Mouse (Mus musculus) hindbrain, embryonic 14.5 days (tissue): ENCODE measurements around the gene Thegl. TPM values are rescaled to one million over a fixed set of nuclear protein-coding genes. Genes with fewer than 3 reads are reported as not detected.

ENCODE experiments used
- ATAC-seq: fragments of 200-750 bp; cut with Nextera tagmentation; 2 replicates; pipeline ENCODE4 v1.8.0; 2017; ENCODE audit warnings: moderate number of reproducible peaks, mild to moderate bottlenecking, moderate TSS enrichment, moderate library complexity; ENCODE audit not compliant: low FRiP score
- DNase-seq: peaks from one replicate; pipeline ENCODE4 v3.0.0-alpha.2; 2015; ENCODE audit warnings: low spot score
- H3K27ac ChIP-seq: fragments of 300-500 bp; sonication (generic); 2 replicates; pipeline ENCODE4 v1.5.1; 2014; ENCODE audit warnings: mild to moderate bottlenecking, moderate library complexity
- H3K27me3 ChIP-seq: fragments of 300-500 bp; sonication (generic); 2 replicates; pipeline ENCODE4 v1.6.1; 2014; ENCODE audit warnings: mild to moderate bottlenecking, low read length, mixed read lengths; ENCODE audit not compliant: control insufficient read depth, insufficient read depth
- H3K36me3 ChIP-seq: fragments of 300-500 bp; sonication (generic); replicated peaks from 2 replicates; pipeline ENCODE4 v1.6.1; 2014; ENCODE audit not compliant: control insufficient read depth, insufficient read depth
- H3K4me1 ChIP-seq: fragments of 300-500 bp; sonication (generic); replicated peaks from 2 replicates; pipeline ENCODE4 v1.6.1; 2014; ENCODE audit warnings: antibody characterized with exemption, low read length, mixed read lengths; ENCODE audit not compliant: control insufficient read depth, insufficient read depth
- H3K4me2 ChIP-seq: fragments of 300-500 bp; sonication (generic); replicated peaks from 2 replicates; pipeline ENCODE4 v1.6.1; 2014; ENCODE audit warnings: mild to moderate bottlenecking, moderate library complexity
- H3K4me3 ChIP-seq: fragments of 300-500 bp; sonication (generic); replicated peaks from 2 replicates; pipeline ENCODE4 v1.5.1; 2014; ENCODE audit warnings: mild to moderate bottlenecking, low read length
- H3K9ac ChIP-seq: fragments of 300-500 bp; sonication (generic); 2 replicates; pipeline ENCODE4 v1.6.1; 2014
- H3K9me3 ChIP-seq: fragments of 300-500 bp; sonication (generic); 2 replicates; pipeline ENCODE4 v1.6.1; 2016; ENCODE audit warnings: low read length; ENCODE audit not compliant: control insufficient read depth
- WGBS: fragments of 180-500 bp; shearing (Covaris S2); extraction: QIAGEN DNeasy Blood & Tissue Kit; methylation state at CpG from one replicate; pipeline ENCODE4 v1.1.7; 2014; 5-methylcytosine and 5-hydroxymethylcytosine counted together
- polyA plus RNA-seq: library from polyadenylated mRNA; unstranded; fragments of >200 nt; fragmentation: Nextera tagmentation; extraction: Ambion mirVana; gene quantifications from 2 replicates; pipeline ENCODE4 v1.2.1, GENCODE M21; 2014

The Thegl gene
- polyA plus RNA-seq, 1 experiment from 2014 or later, result 0.66 TPM

DNA sequence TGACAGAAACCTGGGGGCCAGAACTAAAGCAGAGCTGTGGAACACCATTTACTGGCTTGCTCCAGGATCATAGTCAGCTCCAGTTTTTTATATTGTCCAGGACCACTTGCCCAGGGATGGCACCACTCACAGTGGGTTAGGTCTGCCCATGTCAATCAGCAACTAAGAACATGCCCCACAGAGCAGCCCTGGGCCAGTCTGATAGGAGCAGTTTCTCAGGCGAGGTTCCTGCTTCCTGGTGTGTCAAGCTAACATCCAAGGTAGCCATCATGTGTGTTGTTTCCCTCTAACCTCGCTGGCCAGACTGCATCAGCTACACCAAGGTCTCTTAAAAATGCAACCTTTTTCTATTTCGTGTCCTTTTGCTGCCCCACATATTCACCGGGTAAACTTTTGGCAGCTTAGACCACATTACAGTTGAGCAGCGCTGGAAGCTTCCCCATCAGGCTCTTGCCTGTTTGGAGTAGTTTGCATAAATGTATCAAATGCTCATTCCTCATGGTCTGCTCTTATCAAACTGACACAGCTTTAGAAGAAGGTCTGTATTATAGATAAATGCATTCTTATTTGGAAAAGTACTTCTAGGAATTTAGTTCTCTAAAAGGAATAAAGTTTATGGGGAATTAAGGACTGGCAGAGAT, 22.5 kb upstream of the Thegl start:
- H3K36me3 ChIP-seq, result peaks cover 93% of the 10 kb centered on the region

DNA sequence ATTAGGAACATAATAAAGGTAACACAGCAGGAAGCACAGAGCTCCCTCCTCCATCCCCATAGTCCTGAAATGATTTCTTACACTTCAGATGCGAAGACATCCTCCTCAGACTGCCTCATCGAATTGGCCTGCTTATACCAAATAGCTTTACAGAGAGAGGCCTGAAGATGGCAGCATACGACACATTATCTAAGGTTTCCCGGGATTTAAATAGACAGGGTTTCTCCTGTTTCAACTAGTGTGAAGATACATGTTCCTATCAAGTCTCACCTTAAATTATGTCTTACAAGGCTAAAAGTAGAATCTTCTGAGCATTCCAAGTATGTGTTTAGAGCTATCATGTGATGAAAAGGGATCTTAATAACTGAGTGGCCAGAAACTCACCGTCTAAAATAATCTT, 17.4 kb upstream of the Thegl start:
- Histone ChIP-seq H3K4me3 (no peak overlapping the region), H3K27me3 (no peaks in the 10 kb centered on the region), H3K4me2 (no peak overlapping the region), H3K27ac (no peak overlapping the region), H3K9me3 (no peaks in the 10 kb centered on the region), H3K9ac (no peak overlapping the region), H3K36me3 (peaks cover 69% of the 10 kb centered on the region), H3K4me1 (no peaks in the 10 kb centered on the region)
- DNase-seq, result peak; percentile 83
- 55% methylated on average over 5 of the region's 5 CpGs for WGBS
- ATAC-seq, result no peak

More for the DNA sequence above, 22.5 kb upstream of the Thegl start:
- Histone ChIP-seq H3K27ac (no peak overlapping the region), H3K9me3 (no peaks in the 10 kb centered on the region), H3K27me3 (no peaks in the 10 kb centered on the region), H3K4me3 (no peak overlapping the region), H3K4me1 (no peaks in the 10 kb centered on the region), H3K4me2 (no peak overlapping the region), H3K9ac (no peak overlapping the region)
- DNase-seq (no peak), ATAC-seq (no peak)
- WGBS, result 95% methylated on average over 5 of the region's 5 CpGs

GRCm38 (mm10) chr5:77001192-77001591, 14.6 kb upstream of the Thegl start:
- DNase-seq, result no peak
- Histone ChIP-seq H3K36me3 (peaks cover 42% of the 10 kb centered on the region), H3K27me3 (no peaks in the 10 kb centered on the region), H3K9me3 (no peaks in the 10 kb centered on the region), H3K9ac (no peak overlapping the region), H3K27ac (no peak overlapping the region), H3K4me2 (no peak overlapping the region), H3K4me1 (no peaks in the 10 kb centered on the region), H3K4me3 (no peak overlapping the region)
- ATAC-seq, result no peak
- WGBS, result 93% methylated on average over 17 of the region's 17 CpGs

- no peak within 1 kb of the TSS for H3K4me2 ChIP-seq
- H3K9me3 ChIP-seq, result no peaks in the 10 kb centered on the region
- ATAC-seq (no peak), DNase-seq (no peak)
- WGBS, result 95% methylated on average over 6 of the region's 6 CpGs
- H3K27ac ChIP-seq, result no peak within 1 kb of the TSS
- no peaks in the 10 kb centered on the region for H3K4me1 ChIP-seq
- H3K36me3 ChIP-seq, result peaks cover 14% of the 10 kb centered on the region
- H3K4me3 ChIP-seq, result no peak within 1 kb of the TSS
- H3K27me3 ChIP-seq, result no peaks in the 10 kb centered on the region
- H3K9ac ChIP-seq, result no peak within 1 kb of the TSS
These were observed 11.6 kb upstream of the Thegl start, which contains the start of gene Arl9 for GRCm38 (mm10) chr5:77004051-77004821. TSS of gene Arl9 (plus strand) at chr5:77004055.

GRCm38 (mm10) chr5:77010352-77010751, 5.5 kb upstream of the Thegl start:
- no peaks in the 10 kb centered on the region for H3K9me3 ChIP-seq
- no peak for DNase-seq
- H3K4me3 ChIP-seq, result no peak overlapping the region
- no peak overlapping the region for H3K9ac ChIP-seq
- no peak for ATAC-seq
- no peaks in the 10 kb centered on the region for H3K36me3 ChIP-seq
- WGBS, result 94% methylated on average over 9 of the region's 9 CpGs
- H3K4me1 ChIP-seq, result no peaks in the 10 kb centered on the region
- no peaks in the 10 kb centered on the region for H3K27me3 ChIP-seq
- H3K4me2 ChIP-seq, result no peak overlapping the region
- H3K27ac ChIP-seq, result no peak overlapping the region

DNA sequence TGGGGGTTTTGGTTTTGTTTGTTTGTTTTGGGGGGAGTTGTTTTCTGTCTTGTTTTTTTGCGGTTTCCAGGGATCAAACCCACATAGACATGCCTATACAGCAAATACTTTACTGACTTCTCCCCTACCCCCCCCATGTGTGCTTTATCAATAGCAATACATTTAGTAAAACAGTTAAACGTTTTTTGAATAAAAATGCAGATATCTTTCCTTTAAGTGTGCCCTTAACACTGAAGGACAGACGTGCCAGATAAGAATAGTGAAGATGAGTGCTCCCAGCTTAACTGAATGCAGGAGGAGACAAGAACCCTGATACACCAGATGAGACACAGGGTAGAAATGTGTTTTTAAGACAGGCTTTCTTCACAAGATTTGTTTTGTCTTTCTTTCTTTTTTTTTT, 4.7 kb upstream of the Thegl start:
- no peaks in the 10 kb centered on the region for H3K4me1 ChIP-seq
- no peak for DNase-seq
- no peak overlapping the region for H3K4me2 ChIP-seq
- WGBS, result 66% methylated on average over 3 of the region's 3 CpGs
- no peak overlapping the region for H3K27ac ChIP-seq
- ATAC-seq, result no peak
- H3K9me3 ChIP-seq, result no peaks in the 10 kb centered on the region
- H3K9ac ChIP-seq, result no peak overlapping the region
- H3K4me3 ChIP-seq, result no peak overlapping the region
- H3K27me3 ChIP-seq, result no peaks in the 10 kb centered on the region
- H3K36me3 ChIP-seq, result no peaks in the 10 kb centered on the region

DNA sequence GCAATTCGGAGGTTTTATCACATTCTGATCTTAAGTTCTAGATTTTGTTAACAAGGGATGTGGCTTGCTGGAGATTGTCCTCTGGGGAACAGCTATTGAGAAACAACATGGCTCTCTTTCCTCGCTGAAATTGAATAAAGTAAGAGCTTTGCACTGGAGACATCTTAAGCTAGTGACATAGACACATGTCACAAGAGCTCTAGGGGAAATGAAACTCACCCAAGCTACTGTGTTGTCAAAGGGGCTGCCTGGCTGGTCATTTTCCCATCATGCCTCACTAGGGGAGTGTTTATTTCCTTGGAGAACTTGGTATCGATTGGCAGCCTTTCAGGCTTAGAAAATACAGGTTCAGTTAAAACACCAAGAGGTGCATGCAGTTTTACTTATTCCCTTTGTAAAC, 2.7 kb upstream of the Thegl start:
- no peaks in the 10 kb centered on the region for H3K36me3 ChIP-seq
- no peak overlapping the region for H3K4me3 ChIP-seq
- DNase-seq (no peak), ATAC-seq (no peak)
- no peak overlapping the region for H3K4me2 ChIP-seq
- H3K27ac ChIP-seq, result no peak overlapping the region
- no peaks in the 10 kb centered on the region for H3K9me3 ChIP-seq
- no peaks in the 10 kb centered on the region for H3K4me1 ChIP-seq
- no peaks in the 10 kb centered on the region for H3K27me3 ChIP-seq
- no peak overlapping the region for H3K9ac ChIP-seq
- 87% methylated on average over 3 of the region's 3 CpGs for WGBS

GRCm38 (mm10) chr5:77028034-77028433, 12.2 kb downstream of the Thegl start:
- Histone ChIP-seq H3K27ac (no peak overlapping the region), H3K9me3 (no peaks in the 10 kb centered on the region), H3K4me1 (no peaks in the 10 kb centered on the region), H3K4me2 (no peak overlapping the region), H3K36me3 (no peaks in the 10 kb centered on the region), H3K9ac (no peak overlapping the region), H3K4me3 (no peak overlapping the region), H3K27me3 (no peaks in the 10 kb centered on the region)
- no peak for ATAC-seq
- DNase-seq, result no peak
- WGBS, result 87% methylated on average over 3 of the region's 3 CpGs

DNA sequence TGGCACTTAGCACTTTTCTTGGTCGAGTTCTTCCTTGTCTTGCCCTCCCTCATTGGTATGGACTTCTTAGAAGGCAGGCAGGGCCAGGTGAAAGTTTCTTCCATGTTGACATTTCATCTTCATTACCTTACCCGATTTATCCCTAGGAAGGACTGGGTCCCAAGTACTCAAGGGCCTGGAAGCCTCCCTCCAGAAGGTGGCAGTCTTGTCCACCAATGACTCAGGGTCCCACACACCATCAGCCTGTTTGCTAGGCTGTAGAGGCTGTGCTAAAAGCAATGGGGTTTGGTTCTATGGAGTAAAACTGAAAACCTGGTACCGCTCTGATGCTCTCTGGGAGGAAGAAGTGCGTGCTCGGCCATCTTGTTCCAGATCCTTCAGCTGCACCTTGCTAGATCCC, 13.9 kb downstream of the Thegl start:
- H3K27me3 ChIP-seq, result no peaks in the 10 kb centered on the region
- no peaks in the 10 kb centered on the region for H3K36me3 ChIP-seq
- no peak overlapping the region for H3K27ac ChIP-seq
- ATAC-seq (no peak), DNase-seq (no peak)
- WGBS, result 76% methylated on average over 5 of the region's 5 CpGs
- H3K4me2 ChIP-seq, result no peak overlapping the region
- no peak overlapping the region for H3K9ac ChIP-seq
- no peaks in the 10 kb centered on the region for H3K4me1 ChIP-seq
- no peaks in the 10 kb centered on the region for H3K9me3 ChIP-seq
- H3K4me3 ChIP-seq, result no peak overlapping the region
